Mouse (Mus musculus) spleen, postnatal 4 days (tissue): ENCODE measurements around the gene Camkk1.
A peak's percentile ranks its signal among the peaks of the same experiment; 100 is the strongest.

Experiments used
- DNase-seq, 2 experiments: peaks; one replicate each; pipeline ENCODE4 v3.0.0; 2022; ENCODE audit warnings: low spot score in 2 of 2

Gene Camkk1

DNA sequence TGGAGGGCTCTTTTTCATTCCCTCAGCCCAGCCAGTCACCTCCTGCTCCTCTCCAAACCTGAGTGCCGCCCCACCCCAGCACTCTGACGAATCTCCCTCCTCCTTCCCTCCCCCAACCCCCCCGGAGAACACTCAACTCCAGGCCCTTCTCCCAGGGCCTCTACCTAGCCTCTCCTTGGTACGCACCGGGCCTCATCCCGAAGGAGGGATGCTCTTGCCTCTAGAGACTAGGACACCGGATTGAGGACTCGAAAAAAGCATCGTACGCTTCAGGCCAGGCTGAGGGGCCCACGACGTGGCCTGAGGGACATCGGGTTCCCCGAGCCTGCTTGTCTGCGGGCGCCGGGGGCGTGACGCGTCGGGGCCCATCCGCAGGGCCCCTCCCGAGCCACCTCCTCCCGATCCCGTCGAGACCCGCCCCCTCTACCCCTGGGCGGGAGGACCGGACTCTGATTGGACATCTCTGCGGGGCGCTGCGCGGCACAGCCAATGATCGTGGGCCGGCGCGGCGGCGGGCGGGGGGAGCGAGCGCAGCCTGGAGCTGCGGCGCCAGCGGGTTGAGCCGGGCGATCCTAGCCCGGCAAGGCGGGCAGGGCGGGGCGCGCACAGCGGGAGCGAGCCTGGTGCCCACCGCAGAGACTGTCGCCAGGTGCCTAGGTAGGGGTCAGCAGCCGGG, at the start of gene Camkk1:
Gene Camkk1, plus strand, starts transcription at position 538 of the 676 bp plus-strand sequence.
- peak; percentile 82 to 90 for DNase-seq

DNA sequence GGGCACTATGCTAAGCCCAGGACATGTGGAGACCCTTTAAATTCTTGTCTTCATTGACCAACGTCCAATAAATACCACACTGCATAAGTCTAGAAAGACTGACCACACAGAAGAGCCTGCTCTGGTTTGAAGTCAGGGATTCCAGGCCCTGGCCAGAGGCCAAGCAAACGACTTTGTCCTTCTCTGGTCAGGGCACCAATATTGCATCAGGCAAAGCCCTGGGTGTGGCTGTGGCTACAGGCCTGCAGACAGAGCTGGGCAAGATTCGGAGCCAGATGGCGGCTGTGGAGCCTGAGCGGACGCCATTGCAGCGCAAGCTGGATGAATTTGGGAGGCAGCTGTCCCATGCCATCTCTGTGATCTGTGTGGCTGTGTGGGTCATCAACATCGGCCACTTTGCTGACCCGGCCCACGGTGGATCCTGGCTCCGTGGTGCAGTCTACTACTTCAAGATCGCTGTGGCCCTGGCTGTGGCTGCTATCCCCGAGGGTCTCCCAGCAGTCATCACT, 43.8 kb upstream of the Camkk1 start:
- no peak for DNase-seq

DNA sequence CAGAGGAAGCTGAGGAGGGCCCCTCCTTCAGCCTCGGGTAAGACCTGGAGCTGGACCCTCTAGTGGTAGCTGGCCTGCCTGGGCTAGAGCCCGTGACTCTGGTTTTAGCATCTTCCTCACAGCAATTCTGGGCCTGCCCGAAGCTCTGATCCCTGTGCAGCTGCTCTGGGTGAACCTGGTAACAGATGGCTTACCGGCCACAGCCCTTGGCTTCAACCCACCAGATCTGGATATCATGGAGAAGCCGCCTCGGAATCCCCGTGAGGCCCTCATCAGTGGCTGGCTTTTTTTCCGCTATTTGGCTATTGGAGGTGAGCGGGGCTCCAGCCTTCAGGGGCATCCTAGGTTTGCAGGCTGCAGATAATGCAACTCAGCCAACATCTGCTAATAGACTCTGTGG, 36.3 kb upstream of the Camkk1 start:
- DNase-seq = no peak

DNA sequence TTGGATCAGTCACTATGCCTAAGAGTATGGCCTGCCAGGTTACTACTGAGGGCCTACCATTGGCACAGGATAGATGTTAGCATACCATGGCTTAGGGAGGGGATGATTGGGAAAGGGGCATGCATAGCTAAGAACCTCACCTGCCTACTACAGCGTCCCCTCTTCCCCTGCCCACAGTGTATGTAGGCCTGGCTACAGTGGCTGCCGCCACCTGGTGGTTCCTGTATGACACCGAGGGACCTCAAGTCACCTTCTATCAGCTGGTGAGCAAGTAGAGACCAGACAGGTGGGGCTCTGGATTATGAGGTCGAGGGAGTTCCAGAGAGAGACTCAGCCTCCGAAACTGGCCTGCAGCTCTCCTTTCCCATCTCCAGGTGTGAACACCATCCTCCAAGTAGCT, 35.5 kb upstream of the Camkk1 start:
- DNase-seq = no peak

DNA sequence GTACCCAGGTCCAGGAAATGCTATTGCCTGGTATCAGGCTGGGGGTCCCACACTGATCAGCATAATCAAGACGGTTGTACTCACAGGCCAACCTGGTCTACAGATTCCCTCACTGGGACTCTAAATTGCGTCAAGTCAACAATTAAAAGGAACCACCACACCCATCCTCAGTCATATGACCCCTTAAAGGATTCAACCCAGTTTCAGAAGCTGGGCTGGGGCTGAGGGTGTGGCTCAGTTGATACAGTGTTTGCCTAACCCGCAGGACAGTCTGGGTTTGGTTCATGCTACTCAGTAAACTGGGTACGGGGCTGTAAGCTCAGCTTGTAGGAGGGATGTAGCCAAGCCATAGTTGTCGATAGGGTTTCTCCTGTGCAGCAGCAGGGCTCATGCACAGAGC, 32.1 kb upstream of the Camkk1 start:
- DNase-seq = no peak

DNA sequence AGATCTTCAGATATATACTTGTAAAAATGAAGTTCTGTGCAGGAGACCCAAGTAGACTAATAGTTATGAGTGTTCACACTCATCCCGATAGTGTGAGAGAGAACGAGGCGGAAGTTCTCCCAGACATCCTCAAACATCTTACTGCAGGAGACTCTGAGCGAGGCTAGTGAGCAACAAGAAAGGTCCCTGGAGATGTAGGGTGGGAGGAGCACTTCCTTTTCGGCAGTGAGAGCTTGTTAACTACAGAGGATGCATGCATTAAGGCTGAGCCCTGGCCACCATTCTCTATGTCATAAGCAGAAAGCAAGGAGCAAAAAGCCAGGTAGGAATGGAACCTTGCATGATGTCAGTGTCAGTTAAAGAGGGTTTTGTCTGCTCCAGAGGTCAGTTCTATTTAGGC, 31.6 kb upstream of the Camkk1 start:
- DNase-seq = no peak

DNA sequence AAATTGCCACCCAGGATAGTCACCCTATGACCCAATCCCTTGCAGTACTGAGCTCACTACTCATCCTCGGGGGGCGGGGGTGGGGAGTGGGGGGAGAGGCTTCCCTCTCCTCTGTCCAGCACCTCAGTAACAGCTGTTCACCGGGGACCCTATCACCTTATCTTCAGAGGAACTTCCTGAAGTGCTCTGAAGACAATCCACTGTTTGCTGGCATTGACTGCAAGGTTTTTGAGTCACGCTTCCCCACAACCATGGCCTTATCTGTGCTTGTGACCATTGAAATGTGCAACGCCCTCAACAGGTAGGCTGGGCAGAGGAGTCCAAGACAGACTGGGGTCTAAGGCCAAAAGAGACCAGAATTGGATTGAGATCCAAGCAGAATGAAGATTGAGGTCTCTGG, 31.0 kb upstream of the Camkk1 start:
- DNase-seq = no peak

DNA sequence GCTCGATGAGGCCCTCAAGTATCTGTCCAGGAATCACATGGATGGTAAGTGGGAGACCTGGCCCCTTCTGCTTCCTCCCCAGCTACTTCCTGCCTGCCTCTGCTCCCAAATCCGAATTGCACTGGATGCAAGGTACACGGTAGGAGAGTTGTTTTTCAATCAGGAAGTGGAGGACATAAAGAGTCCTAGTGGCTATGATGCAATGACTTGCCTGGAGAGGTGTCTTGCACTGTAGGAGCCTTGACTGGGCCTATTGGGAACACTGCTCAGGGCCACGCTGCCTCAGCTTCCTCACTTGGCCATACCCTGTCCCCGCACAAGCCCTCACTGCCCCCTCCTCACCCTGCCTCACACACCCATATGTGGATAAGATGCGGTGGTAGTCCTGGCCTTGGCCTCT, 29.8 kb upstream of the Camkk1 start:
- DNase-seq = no peak

DNA sequence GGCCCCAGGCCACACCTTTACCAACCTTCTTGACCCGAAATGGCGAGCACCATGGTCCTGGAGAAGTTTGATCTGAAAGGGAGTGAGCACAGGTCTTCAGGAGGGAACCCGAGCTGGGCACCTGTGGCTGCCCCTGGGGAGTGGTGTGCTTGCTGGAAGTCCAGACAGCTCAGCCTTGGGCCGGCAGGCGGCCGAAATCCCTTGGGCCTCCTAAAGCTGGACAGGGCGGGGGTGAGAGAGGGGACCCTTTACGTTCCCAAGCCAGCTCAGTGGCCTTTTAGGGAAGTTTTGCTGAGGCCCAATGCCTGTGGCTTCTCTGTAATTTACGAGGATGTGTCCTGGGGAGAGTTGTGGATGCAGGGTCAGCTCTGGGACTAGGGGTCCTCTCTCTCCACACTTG, 28.1 kb upstream of the Camkk1 start:
- DNase-seq = no peak

DNA sequence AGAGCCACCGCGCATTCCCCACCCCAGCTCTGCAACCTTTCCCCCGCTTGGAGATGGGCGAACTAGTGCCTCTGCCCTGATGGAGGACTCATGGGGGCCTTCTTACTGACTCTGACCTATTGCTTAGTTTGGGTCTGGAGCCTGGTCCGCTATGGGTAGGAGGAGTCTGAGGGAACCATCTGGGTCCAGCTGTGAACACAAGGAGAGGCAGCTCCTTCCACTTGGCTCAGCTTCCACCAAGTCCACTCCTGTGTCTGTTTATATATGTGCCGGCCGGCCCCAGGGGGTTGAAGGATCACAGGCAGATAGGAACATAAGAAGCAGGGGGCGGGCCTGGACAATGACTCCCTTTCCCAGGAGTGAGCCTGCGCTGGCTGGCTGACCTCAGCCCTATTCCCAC, 26.8 kb upstream of the Camkk1 start:
- no peak for DNase-seq

DNA sequence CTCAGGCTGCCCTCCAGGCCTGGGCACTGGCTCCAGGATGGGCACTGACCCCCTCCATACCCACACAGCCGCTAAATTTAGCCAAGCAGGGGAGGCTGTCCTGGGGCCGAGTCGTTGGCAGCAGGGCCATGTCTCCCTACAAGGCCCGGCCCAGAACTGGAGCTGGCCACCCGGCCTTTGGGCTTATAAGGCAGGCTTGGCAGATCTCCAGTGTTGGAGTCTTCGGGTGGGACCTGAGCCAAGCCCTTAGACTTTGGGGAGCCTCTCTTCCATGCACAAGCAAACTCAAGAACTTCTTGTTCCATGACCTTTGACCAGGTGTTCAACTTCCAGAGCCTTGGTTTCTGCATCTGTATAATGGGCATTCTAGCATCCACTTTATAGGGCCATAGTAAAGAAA, 22.5 kb upstream of the Camkk1 start:
- DNase-seq = no peak

DNA sequence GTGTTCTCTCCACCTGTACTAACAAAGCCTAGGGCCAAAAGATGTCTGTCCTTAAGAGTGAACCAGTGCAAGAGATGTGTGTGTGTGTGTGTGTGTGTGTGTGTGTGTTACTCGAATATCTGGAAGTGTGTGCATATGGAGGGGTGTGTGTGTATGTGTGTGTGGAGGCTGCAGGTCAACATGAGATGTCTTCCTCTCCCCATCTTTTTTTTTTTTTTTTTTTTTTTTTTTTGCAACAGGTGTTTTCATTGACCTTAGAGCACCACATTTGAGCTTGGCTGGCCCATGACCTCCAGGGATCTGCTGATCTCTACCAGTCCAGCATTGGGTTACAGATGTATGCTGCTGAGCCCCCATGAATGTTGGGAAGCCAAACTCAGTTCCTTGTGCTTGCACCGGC, 22.0 kb upstream of the Camkk1 start:
- DNase-seq = no peak

DNA sequence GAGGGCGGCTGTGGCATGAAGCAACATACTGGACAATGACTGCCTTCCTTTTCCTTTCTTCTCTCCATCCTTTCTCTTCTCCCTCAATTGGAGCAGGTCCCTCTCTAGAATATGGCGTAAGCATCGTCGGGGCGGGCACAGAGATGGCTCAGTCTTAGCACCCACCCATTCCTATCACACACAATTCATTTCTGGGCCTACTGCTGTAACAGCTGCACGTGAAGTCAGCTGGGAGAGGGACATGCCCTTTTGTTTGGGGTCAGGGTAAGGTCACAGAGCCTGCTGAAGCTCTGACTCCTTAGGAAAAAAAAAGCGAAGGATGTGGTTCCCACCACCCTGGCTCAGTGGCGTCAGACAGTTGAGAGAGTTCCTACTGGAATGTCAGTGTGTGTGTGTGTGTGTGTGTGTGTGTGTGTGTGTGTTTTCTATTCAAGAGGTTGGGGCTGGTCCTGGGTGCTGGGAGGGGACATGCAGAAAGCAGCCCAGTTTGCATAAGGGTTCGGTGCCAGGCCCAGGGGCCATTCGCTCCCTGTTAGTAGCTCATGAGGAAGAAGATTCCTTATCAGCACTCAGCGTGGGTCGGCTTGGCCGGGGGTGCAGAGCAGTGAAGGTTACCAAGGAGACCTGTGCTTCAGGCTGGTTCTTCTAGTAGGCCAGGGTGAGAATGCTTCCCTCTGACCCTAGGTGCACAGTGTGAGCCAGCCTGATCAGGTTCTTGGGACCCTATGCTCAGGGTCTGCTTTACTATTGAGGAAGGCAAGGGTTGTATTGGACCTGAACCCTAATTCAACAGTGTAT, 21.1 kb upstream of the Camkk1 start:
- no peak for DNase-seq

DNA sequence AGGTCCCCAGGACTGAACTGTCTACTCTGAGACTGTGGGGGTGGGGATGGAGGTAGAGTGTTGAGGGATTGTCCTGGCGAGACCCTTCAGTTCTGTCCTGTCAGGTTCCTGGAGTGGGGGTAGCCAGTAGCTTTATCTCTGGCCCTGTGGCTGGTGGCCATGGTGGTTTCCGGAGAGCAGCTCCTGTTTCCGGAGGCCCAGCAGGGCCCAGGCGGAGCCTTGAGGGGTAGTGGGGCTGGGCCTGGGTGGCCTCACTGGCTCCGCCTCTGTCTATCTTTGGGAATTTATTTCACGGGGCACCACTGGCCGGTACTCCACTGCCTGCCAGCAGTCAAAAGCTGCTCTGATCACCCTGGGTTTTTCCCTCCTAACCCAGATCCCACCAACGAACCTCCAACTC, 20.0 kb upstream of the Camkk1 start, which contains the start of gene P2rx1:
Gene P2rx1, plus strand, starts transcription at position 333 of the 400 bp plus-strand sequence.
- DNase-seq = peak; percentile 50 to 75

DNA sequence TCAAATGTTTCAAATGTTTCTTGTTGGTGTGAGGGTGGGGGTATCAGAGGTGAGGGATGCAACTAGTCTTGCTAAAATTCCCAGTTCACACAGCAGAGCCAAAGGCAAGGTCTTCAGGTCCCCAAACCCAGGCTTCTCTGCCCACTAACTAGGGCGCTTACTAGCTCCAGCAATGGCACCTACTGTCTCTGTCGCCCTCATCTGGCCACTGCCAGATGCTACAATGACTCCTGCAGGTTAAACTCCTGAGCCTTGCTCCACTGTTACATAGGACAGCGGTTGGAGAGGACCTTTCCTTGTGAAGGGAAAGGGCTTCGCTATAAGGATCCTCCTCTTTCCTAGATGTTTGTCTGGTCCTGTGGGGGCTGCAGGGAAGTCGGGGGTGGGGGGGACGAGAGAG, 17.8 kb upstream of the Camkk1 start:
- peak; percentile 63 to 82 for DNase-seq

DNA sequence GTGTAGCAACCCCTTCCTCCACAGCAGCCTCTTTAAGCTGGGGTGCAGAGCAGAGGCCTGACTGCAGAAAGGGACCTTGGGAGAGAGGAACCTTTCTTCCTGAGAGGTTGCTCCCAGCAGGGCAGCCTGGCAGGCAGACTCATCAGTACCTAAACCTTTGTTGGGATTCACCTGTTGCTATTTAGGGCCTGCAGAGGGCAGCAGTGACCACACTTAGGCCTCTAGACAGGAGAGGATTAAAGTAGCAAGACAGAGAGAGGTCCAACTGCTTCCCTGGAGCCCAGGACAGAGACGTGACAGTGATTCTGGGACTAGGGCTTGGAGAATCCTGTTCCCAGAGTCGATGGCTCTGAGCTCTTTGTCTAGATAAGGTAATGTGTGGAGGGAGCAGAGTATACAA, 12.4 kb upstream of the Camkk1 start:
- DNase-seq = peak in 1 of 2 experiments; percentile 28

DNA sequence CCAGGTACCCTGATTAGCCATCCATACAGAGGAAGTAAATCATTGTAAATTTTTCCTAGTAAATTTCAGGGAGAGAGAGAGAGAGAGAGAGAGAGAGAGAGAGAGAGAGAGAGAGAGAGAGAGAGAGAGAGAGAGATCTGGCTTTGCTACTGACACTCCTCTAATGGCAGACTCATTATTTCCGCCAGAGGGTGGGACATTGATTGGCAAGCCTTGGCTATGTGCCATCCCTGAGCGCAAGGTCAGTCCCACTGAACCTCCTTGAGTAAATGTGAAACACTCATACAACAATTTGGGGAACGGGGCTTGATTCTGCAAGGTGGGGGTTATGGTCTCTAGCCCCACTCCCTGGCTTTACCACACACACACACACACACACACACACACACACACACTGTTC, 11.7 kb upstream of the Camkk1 start:
- no peak for DNase-seq

DNA sequence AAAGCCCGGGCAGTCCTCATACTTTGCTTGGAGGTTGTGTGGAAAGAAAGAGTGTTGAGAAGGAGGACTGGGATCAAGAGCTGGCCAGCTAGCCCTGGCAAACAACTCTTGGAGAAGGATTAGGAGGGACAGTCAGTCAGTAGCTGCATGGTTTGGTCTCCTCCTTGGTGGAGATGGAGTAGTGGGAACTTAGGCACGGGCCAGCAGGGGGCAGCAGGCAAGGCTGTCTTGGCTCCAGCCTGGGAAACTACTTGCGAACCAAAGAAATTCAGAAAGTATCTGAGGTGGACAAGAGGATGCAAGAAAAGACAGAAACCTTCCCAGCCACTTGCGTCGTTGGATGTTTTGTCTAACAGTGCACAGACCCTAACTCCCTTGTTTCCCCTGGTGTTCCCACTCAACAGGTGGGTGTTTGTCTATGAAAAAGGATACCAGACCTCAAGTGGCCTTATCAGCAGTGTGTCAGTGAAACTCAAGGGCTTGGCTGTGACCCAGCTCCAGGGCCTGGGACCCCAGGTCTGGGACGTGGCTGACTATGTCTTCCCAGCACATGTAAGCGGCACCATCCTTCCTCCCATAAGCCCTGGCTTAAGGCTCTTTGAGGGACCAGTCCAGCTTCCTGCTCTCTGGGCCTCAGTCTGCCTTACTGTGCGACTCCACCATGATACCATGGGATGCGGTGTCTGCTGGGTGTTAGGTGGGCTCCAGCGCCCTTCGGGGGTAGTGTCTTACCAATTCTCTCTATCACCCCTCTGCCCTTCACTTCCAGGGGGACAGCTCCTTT, 10.9 kb upstream of the Camkk1 start:
- peak; percentile 49 to 78 for DNase-seq

DNA sequence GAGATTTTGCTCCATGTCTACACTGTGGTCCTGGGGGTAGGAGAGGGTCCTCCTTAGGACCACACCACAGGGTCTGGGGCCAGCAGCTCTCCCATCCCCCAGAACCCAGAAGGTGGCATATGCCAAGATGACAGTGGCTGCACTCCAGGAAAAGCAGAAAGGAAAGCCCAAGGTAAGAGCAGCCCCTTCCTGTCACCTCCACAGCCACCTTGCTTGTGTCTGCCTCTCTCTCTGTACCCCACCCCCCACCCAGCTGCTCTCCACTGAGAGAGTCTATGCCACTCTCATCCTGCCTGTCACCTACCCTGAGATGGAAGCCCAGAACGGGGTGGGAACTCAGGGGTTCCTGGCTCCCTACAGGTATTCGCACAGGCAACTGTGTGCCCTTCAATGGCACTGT, 10.0 kb upstream of the Camkk1 start:
- no peak for DNase-seq

DNA sequence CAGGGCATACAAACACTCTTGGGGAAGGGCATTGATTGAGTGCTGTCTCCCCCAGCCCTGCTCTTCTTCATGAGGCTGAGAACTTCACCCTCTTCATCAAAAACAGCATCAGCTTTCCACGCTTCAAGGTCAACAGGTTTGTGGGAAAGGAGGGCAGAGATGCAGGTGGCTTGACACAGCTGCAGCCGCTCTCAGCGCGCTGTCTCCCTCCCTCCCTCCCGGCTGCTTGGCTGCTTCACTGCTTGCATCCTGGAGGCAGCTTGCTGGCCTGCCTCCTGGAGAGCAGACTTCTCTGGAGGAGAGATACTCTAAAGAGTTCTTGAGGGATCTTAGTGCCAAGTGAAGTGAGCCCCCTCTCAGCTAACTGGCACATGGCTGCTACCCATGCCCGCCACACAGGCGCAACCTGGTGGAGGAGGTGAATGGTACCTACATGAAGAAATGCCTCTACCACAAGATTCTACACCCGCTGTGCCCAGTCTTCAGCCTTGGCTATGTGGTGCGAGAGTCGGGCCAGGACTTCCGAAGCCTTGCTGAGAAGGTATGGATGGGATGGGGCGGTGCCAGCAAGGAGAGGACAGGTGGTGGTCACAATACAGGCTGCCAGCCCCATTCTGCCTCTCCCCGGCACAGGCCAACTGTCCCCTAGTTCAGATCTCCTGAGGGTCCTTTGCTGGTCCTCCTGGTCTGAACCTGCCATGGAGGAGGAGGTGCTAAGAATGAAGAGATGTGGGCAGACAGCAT, 9.1 kb upstream of the Camkk1 start:
- no peak for DNase-seq

DNA sequence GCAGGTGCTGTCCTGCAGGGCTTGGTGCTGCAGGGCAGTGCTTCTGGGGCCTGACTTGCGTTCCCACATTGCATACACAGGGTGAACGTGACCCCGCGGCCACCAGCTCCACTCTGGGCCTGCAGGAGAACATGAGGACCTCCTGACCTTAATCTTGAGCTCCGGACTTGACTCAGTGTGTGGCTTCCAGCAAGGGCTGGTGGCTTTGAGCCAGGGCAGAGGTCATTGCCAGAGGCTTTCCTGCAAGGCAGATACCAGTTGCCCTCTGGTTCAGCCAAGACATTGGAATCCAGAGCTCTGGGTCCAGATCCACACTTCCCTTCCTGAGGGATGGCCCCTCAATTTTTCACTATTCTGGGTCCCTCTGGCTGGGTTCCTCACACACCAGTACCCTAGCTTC, 4.8 kb upstream of the Camkk1 start:
- DNase-seq = no peak
